Mouse (Mus musculus) limb, embryonic 14.5 days (tissue): ENCODE results near the gene Fubp1. TPM values are rescaled to one million over a fixed set of nuclear protein-coding genes. Genes with fewer than 3 reads are reported as not detected.
A peak's percentile ranks its signal among the peaks of the same experiment; 100 is the strongest.

Experiments
- ATAC-seq: fragments of 200-750 bp; cut with Nextera tagmentation; 2 replicates; pipeline ENCODE4 v1.8.0; 2017; ENCODE audit warnings: low read depth, moderate number of reproducible peaks, moderate TSS enrichment; ENCODE audit not compliant: low FRiP score
- DNase-seq: peaks from one replicate; pipeline ENCODE4 v3.0.0-alpha.2; 2015; ENCODE audit warnings: low spot score
- H3K27ac ChIP-seq: fragments of 300-500 bp; sonication (generic); replicated peaks from 2 replicates; pipeline ENCODE4 v1.5.1; 2014; ENCODE audit warnings: low read depth, mild to moderate bottlenecking, low read length, moderate library complexity, mixed read lengths
- H3K27me3 ChIP-seq: fragments of 300-500 bp; sonication (generic); 2 replicates; pipeline ENCODE4 v1.6.1; 2014; ENCODE audit warnings: low read length, mixed read lengths; ENCODE audit not compliant: control insufficient read depth, insufficient read depth
- H3K36me3 ChIP-seq: fragments of 300-500 bp; sonication (generic); 2 replicates; pipeline ENCODE4 v1.6.1; 2014; ENCODE audit warnings: mild to moderate bottlenecking, low read length, moderate library complexity, mixed read lengths; ENCODE audit not compliant: control insufficient read depth, insufficient read depth
- H3K4me1 ChIP-seq: fragments of 300-500 bp; sonication (generic); 2 replicates; pipeline ENCODE4 v1.6.1; 2014; ENCODE audit warnings: antibody characterized with exemption, low read length, mixed read lengths; ENCODE audit not compliant: control insufficient read depth, insufficient read depth
- H3K4me2 ChIP-seq: fragments of 300-500 bp; sonication (generic); replicated peaks from 2 replicates; pipeline ENCODE4 v1.6.1; 2014; ENCODE audit warnings: low read depth, mild to moderate bottlenecking, low read length, moderate library complexity; ENCODE audit not compliant: severe bottlenecking
- H3K4me3 ChIP-seq: fragments of 300-500 bp; sonication (generic); replicated peaks from 2 replicates; pipeline ENCODE4 v1.5.1; 2014; ENCODE audit warnings: low read length
- H3K9ac ChIP-seq: fragments of 300-500 bp; sonication (generic); 2 replicates; pipeline ENCODE4 v1.6.1; 2014; ENCODE audit warnings: mild to moderate bottlenecking, low read depth, low read length, moderate library complexity; ENCODE audit not compliant: severe bottlenecking
- H3K9me3 ChIP-seq: fragments of 300-500 bp; sonication (generic); 2 replicates; pipeline ENCODE4 v1.6.1; 2016; ENCODE audit warnings: low read length; ENCODE audit not compliant: control insufficient read depth
- POLR2A ChIP-seq: fragments of 200-500 bp; IDR thresholded peaks from 2 replicates; pipeline ENCODE4 v1.8.0; 2012; ENCODE audit warnings: inconsistent platforms, mild to moderate bottlenecking, moderate library complexity, borderline replicate concordance; ENCODE audit not compliant: insufficient read depth, insufficient read length; ENCODE audit errors: extremely low read depth
- WGBS: fragments of 180-500 bp; shearing (Covaris S2); extraction: QIAGEN DNeasy Blood & Tissue Kit; methylation state at CpG from one replicate; pipeline ENCODE4 v1.1.7; 2014; 5-methylcytosine and 5-hydroxymethylcytosine counted together
- polyA plus RNA-seq, 2 experiments: library from polyadenylated mRNA; depleted of rRNA in 1 of 2; stranded (reverse) in 1 of 2; unstranded in 1 of 2; fragments of >200 nt; fragmentation: Nextera tagmentation in 1 of 2; extraction: Ambion mirVana in 1 of 2; gene quantifications; 2 replicates each; pipeline versions ENCODE4 v1.2.1 to v1.2.3; 2012 to 2014

The Fubp1 gene
- polyA plus RNA-seq, 2 experiments, result 223 to 232 TPM

DNA sequence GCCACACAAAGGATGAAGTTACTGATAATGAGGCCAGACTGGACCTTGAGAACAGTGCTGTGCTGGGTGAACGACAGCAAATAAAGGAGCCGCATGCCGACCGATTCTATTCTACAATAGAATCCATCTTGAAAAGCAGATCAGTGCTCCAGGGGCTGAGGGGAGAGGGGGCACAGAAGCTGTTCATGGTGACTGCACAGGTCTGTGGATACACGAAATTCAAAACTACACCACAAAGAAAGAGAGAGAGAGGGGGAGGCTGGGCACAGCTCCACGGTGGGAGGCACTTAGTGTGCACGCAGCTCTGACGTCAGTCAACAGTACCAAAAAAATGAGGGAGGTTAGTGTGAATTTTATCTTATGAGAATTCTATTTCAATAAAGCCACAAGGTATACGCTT, 26.7 kb upstream of the Fubp1 start:
- no peak for DNase-seq
- Histone ChIP-seq H3K27ac (no peak overlapping the region), H3K4me1 (0 out of 2 replicates have a peak, but pooled peaks cover 5% of the 10 kb centered on the region), H3K27me3 (no peaks in the 10 kb centered on the region), H3K9me3 (no peaks in the 10 kb centered on the region), H3K4me3 (no peak overlapping the region), H3K36me3 (peaks cover 34% of the 10 kb centered on the region), H3K9ac (no peak overlapping the region), H3K4me2 (no peak overlapping the region)
- ATAC-seq, result no peak
- WGBS, result 89% methylated on average over 9 of the region's 9 CpGs
- TF ChIP-seq POLR2A, result no peak

DNA sequence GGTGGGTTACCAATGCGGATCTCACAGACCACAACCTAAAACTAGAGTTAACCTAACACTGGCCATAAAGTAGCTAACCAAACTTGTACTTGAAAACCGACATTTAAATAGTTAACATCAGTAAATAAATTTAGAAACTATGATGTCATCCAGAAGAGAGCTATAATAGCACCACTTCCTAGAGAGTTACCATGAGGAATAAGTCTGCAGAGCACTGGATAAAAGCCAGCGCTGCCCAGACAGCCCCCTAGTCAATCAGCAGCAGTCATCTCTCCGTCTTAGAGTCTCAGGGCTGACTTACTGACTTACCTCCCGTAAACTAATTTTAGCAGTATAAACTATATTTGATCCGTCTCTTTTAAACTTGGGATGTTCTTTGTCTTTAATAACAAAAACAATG, 24.1 kb upstream of the Fubp1 start:
- Histone ChIP-seq H3K27ac (no peak overlapping the region), H3K4me2 (no peak overlapping the region), H3K27me3 (no peaks in the 10 kb centered on the region), H3K4me1 (peaks cover 9% of the 10 kb centered on the region), H3K9ac (no peak overlapping the region), H3K9me3 (no peaks in the 10 kb centered on the region), H3K36me3 (peaks cover 31% of the 10 kb centered on the region), H3K4me3 (no peak overlapping the region)
- TF ChIP-seq POLR2A, result no peak
- WGBS, result 69% methylated on average over 6 of the region's 6 CpGs
- ATAC-seq, result no peak
- no peak for DNase-seq

DNA sequence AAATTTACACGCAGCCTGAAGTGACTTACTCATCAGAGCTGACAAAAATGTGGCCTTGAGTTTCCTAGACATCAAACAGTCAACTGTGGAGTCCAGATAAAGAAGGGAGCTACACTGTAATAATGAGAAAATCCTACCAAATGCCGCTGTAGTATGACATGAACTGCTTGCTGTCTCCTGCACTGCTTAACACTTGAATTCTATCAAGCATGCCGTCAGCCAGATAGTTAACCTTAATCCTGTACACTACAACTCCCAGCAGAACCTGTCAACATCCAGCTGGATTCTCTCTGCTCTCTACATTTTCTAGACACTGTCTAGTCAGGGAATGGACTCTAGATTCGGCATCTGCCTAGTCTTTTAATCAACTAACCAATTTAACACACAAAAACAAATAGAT, 20.9 kb upstream of the Fubp1 start:
- peaks cover 19% of the 10 kb centered on the region for H3K36me3 ChIP-seq
- H3K4me2 ChIP-seq, result no peak overlapping the region; the same call in 1 of the 2 replicates
- H3K27me3 ChIP-seq, result no peaks in the 10 kb centered on the region
- H3K4me3 ChIP-seq, result no peak overlapping the region
- no peak for TF ChIP-seq POLR2A
- H3K9ac ChIP-seq, result no peak overlapping the region
- H3K27ac ChIP-seq, result no peak overlapping the region
- ATAC-seq (no peak), DNase-seq (no peak)
- peaks cover 11% of the 10 kb centered on the region for H3K4me1 ChIP-seq
- H3K9me3 ChIP-seq, result no peaks in the 10 kb centered on the region
- 59% methylated on average over 4 of the region's 4 CpGs for WGBS

DNA sequence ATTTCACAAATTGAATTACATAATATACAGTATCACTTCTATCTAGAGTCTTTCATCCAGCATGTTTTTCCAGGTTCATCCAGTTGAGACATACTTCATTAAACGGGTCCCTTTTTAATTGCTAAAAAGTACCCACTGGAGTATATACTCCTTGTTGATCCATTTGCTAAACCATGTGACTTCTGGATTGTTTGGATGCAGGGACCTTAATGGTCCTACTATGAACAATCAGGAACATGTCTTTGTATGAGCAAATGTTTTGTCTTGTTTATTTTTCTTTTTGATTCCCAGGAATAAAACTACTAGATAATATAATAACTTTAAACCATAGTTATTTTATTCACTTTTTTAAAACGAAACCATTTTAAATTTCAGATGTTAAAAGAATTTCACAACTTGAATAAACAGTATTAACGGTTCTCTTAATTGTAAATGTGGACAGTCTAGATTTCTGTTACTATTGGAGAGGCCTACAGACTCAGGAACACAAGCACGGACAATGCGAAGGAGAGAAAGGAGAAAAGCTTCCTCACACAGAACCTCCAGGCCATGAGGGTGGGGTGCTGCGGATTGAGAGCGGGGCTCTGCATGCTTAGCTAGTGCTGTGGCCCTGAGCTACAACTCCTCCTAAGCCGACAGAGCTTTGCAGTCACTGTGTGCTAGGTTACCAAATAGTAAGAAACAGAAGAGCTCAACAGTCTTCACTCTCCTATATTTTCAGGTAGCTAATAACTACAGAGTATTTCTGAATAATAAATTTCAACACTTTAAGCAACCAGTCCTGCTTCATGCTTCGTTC, 19.3 kb upstream of the Fubp1 start:
- peak overlapping the region; percentile 56 for H3K4me3 ChIP-seq
- peaks cover 4% of the 10 kb centered on the region; the same call in 1 of the 2 replicates for H3K36me3 ChIP-seq
- H3K27me3 ChIP-seq, result no peaks in the 10 kb centered on the region
- peak overlapping the region; percentile 35; the same call in 1 of the 2 replicates for H3K9ac ChIP-seq
- ATAC-seq (no peak), DNase-seq (no peak)
- TF ChIP-seq POLR2A, result no peak
- H3K4me2 ChIP-seq, result peak overlapping the region; percentile 62
- H3K9me3 ChIP-seq, result no peaks in the 10 kb centered on the region
- 75% methylated on average over 9 of the region's 9 CpGs for WGBS
- H3K27ac ChIP-seq, result no peak overlapping the region
- peaks cover 11% of the 10 kb centered on the region for H3K4me1 ChIP-seq

DNA sequence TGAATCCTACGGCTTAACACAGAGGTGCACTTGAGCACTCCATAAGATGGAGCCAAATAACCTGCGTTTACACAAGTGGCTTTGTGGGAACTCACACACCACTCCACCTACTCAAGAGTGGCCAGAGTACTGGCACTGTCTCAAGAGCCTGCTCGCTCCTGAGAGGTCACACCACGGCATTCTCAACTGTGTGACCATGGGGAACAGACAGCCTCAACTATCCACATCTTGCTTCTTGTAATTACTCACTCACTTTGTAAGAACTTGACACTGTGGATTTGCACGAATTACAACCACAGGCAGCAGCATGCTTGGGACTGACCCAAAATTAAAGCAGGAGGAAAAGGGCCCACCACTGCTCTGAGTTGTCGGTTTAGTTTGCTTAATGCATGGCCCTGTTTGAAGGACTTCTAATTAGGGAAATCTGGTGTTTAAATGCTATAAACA, 18.4 kb upstream of the Fubp1 start:
- ATAC-seq (peak; percentile 47; the same call in 1 of the 2 replicates), DNase-seq (peak; percentile 56)
- Histone ChIP-seq H3K36me3 (no peaks in the 10 kb centered on the region; the same call in 1 of the 2 replicates), H3K9ac (peak overlapping the region; percentile 67), H3K27me3 (no peaks in the 10 kb centered on the region), H3K27ac (peak overlapping the region; percentile 88), H3K9me3 (no peaks in the 10 kb centered on the region), H3K4me1 (peaks cover 11% of the 10 kb centered on the region), H3K4me3 (peak overlapping the region; percentile 56), H3K4me2 (peak overlapping the region; percentile 62)
- 3% methylated on average over 6 of the region's 6 CpGs for WGBS
- TF ChIP-seq POLR2A, result peak; percentile 61; the same call in 1 of the 2 replicates
